Mouse (Mus musculus) CH12.LX (cell line): Measurements from ENCODE around the gene Plekha6.

Experiments
- CTCF ChIP-seq, 2 experiments: IDR thresholded peaks in 1 of 2; conservative IDR thresholded peaks in 1 of 2; 2 replicates each; pipeline ENCODE4 v1.5.1; 2011 to 2012; ENCODE audit warnings: low read depth in 2 of 2, low read length in 2 of 2, improper control_type of control experiment in 1 of 2, inconsistent platforms in 1 of 2, mild to moderate bottlenecking in 1 of 2, moderate library complexity in 1 of 2
- ELF1 ChIP-seq: IDR thresholded peaks from 2 replicates; pipeline ENCODE4 v1.6.1; 2014; ENCODE audit warnings: low read depth, mild to moderate bottlenecking, inconsistent platforms, low read length, improper control_type of control experiment
- ETS1 ChIP-seq: conservative IDR thresholded peaks from 2 replicates; pipeline ENCODE4 v1.6.1; 2012; ENCODE audit warnings: low read depth, mild to moderate bottlenecking, inconsistent platforms, low read length, improper control_type of control experiment, moderate library complexity
- HCFC1 ChIP-seq: IDR thresholded peaks from 2 replicates; pipeline ENCODE4 v1.6.1; 2012; ENCODE audit warnings: low read depth, mild to moderate bottlenecking, inconsistent platforms, low read length, improper control_type of control experiment
- IRF4 ChIP-seq: IDR thresholded peaks from 2 replicates; pipeline ENCODE4 v1.6.1; 2014; ENCODE audit warnings: low read depth, mild to moderate bottlenecking, inconsistent platforms, low read length, improper control_type of control experiment
- KAT2A ChIP-seq: IDR thresholded peaks from 2 replicates; pipeline ENCODE4 v1.6.1; 2012; ENCODE audit warnings: low read length, improper control_type of control experiment, inconsistent platforms; ENCODE audit not compliant: insufficient replicate concordance
- POLR2A ChIP-seq: IDR thresholded peaks from 2 replicates; pipeline ENCODE4 v1.6.1; 2011; ENCODE audit warnings: low read depth, mild to moderate bottlenecking, improper control_type of control experiment, low read length
- SMC3 ChIP-seq: IDR thresholded peaks from 2 replicates; pipeline ENCODE4 v1.6.1; 2011; ENCODE audit warnings: low read depth, low read length, improper control_type of control experiment

- TF ChIP-seq KAT2A (no peak), CTCF (conservative IDR thresholded peaks at IDR 0.05 in 1 of 2, IDR thresholded peaks at IDR 0.05 in 1 of 2; ENCODE audit: low read depth in 2 of 2, low read length in 2 of 2) (no peak), ETS1 (no peak), IRF4 (no peak), HCFC1 (no peak), ELF1 (no peak), POLR2A (no peak), SMC3 (no peak)
Observed at GRCm38 (mm10) chr1:133224674-133225073, 60.7 kb downstream of the Plekha6 start.
